Mouse (Mus musculus) layer of hippocampus, adult 6 months (tissue): Measurements from ENCODE around the gene Krt36. TPM values are rescaled to one million over a fixed set of nuclear protein-coding genes. Genes with fewer than 3 reads are reported as not detected.

ENCODE experiments used
- long read RNA-seq, 2 experiments: library from polyadenylated mRNA; unstranded; transcript quantifications; one replicate each; pipeline ENCODE4 v2.0.0; 2019 to 2020
- polyA plus RNA-seq: library from polyadenylated mRNA; unstranded; fragments of <200 nt; fragmentation: Nextera tagmentation; gene quantifications from 2 replicates; pipeline ENCODE4 v1.2.3, GENCODE M21; 2021

Krt36 gene
- not detected in 2 replicates for polyA plus RNA-seq
- long read RNA-seq, experiment 1 = 0 reads
- long read RNA-seq, experiment 2 = 0 reads

DNA sequence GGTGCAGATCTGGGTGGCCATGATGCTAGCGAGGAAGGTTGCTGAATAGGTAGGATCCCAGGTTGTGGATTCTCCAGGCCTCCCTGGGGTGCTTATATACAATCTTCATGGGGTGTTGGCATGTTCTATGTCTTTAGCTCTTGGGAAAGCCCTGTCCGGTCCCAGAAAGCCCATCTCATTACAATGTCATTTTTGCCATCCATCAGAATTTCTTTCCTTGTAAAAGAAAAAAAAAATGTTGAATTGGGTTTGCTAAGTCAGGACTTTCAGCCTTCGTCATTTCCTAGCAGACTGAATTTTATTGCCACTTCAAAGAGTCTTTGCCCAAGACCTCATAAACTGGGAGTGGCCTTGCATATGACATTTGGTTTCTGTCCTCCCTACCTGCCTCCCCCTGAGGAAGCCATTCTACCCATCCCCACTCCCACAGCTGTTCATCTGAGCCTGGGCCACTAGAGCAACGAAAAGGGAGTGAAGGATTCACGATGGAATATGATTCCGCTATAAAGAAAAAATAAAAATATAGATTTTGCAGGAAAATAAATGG lies at the start of gene Krt36:
Gene Krt36 (minus strand): TSS at position 51 of the 547 bp plus-strand sequence.

DNA sequence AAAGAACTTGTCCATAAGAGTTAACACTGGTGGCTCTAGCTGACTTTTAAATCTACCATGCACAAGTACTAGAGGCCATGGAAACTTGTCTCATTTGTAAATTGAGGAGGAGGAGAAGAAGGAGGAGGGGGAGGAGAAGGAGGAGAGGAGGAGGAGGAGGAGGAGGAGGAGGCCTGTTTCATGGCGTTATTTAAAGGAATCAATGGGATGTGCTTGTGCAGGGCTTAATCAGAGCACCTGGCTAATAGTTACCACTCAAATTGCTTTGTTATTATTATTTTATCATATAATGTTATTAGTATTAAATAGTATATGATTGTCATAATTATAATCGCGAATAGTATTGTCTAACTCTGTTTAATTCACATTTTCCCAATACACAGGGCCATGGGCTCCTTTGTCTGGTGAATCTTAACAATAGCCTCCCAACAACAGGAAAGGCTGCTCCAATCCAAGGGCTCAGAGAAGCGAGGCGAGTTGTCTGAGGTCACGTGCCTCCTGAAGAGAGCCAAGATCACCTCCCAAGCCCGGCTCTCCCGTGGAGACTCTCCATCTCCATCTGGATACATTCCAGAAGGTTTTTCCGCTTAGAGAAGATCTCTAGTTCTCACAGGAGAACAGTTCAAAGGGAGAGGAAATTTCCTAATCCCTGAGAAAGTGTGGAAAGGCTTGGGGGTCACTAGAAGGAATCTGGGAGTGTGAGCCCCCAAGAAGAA lies 43.3 kb upstream of the Krt36 start, which contains the start of gene Krt19:
Gene Krt19 (minus strand): TSS at position 51 of the 716 bp plus-strand sequence.

GRCm38 (mm10) chr11:100135731-100136130 lies 30.3 kb upstream of the Krt36 start, which contains the start of gene Krt15:
Gene Krt15, minus strand, starts transcription at chr11:100135928.

GRCm38 (mm10) chr11:100121466-100121865 lies 16.0 kb upstream of the Krt36 start, which contains the start of gene Krt13:
Gene Krt13, minus strand, starts transcription at chr11:100121566.

GRCm38 (mm10) chr11:100096141-100096540 lies 9.3 kb downstream of the Krt36 start, which contains the start of gene Krt35:
Gene Krt35, minus strand, starts transcription at chr11:100096241.

GRCm38 (mm10) chr11:100087861-100088260 lies 17.6 kb downstream of the Krt36 start, which contains the start of gene Krt32:
Gene Krt32, minus strand, starts transcription at chr11:100088226.

Other genes starting within 250 kb of the Krt36 start
- gene Gm11568, start 247.7 kb downstream of the Krt36 start, polyA plus RNA-seq = not detected in 2 replicates
- gene Gm11559, start 241.2 kb downstream of the Krt36 start, polyA plus RNA-seq = not detected in 2 replicates
- gene Krtap9-1, start 232.2 kb downstream of the Krt36 start, polyA plus RNA-seq = not detected in 2 replicates
- not detected in 2 replicates for gene Gm11567, start 226.4 kb downstream of the Krt36 start, polyA plus RNA-seq
- not detected in 2 replicates for gene Krtap31-1, start 197.7 kb downstream of the Krt36 start, polyA plus RNA-seq
- not detected in 2 replicates for gene Gm11565, start 190.9 kb downstream of the Krt36 start, polyA plus RNA-seq
- gene Krtap31-2, start 169.3 kb downstream of the Krt36 start, polyA plus RNA-seq = not detected in 2 replicates
- not detected in 2 replicates for gene Krtap9-5, start 157.2 kb downstream of the Krt36 start, polyA plus RNA-seq
- not detected in 2 replicates for gene Krtap29-1, start 126.6 kb downstream of the Krt36 start, polyA plus RNA-seq
- gene Krtap16-1, start 119.0 kb downstream of the Krt36 start, polyA plus RNA-seq = not detected in 2 replicates
- gene Krtap17-1, start 111.6 kb downstream of the Krt36 start, polyA plus RNA-seq = not detected in 2 replicates
- not detected in 2 replicates for gene Krt33a, start 89.4 kb downstream of the Krt36 start, polyA plus RNA-seq
- not detected in 2 replicates for gene Krt33b, start 75.8 kb downstream of the Krt36 start, polyA plus RNA-seq
- gene Krt34, start 64.1 kb downstream of the Krt36 start, polyA plus RNA-seq = not detected in 2 replicates
- not detected in 2 replicates for gene Krt31, start 55.1 kb downstream of the Krt36 start, polyA plus RNA-seq
- not detected in 2 replicates for gene Krt32, start 17.4 kb downstream of the Krt36 start, polyA plus RNA-seq
- gene Krt35, start 9.4 kb downstream of the Krt36 start, polyA plus RNA-seq = not detected in 2 replicates
- not detected in 2 replicates for gene Krt13, start 15.9 kb upstream of the Krt36 start, polyA plus RNA-seq
- gene Krt15, start 30.3 kb upstream of the Krt36 start, polyA plus RNA-seq = 3.1 and 4.5 TPM in 2 replicates
- gene Krt19, start 43.0 kb upstream of the Krt36 start, polyA plus RNA-seq = 0.36 TPM in 1 of 2 replicates, not detected in the other
- gene Krt9, start 87.6 kb upstream of the Krt36 start, polyA plus RNA-seq = 0.33 and 0.45 TPM in 2 replicates
- gene Krt14, start 101.9 kb upstream of the Krt36 start, polyA plus RNA-seq = 0.13 TPM in 1 of 2 replicates, not detected in the other
- gene Krt16, start 143.3 kb upstream of the Krt36 start, polyA plus RNA-seq = not detected in 2 replicates
- gene Krt17, start 155.4 kb upstream of the Krt36 start, polyA plus RNA-seq = 0.15 and 0.26 TPM in 2 replicates
- gene Krt42, start 164.2 kb upstream of the Krt36 start, polyA plus RNA-seq = 0.13 TPM in 1 of 2 replicates, not detected in the other
- 517 and 668 TPM in 2 replicates for gene Eif1, start 214.3 kb upstream of the Krt36 start, polyA plus RNA-seq
- 0.40 TPM in 1 of 2 replicates, not detected in the other for gene Gast, start 228.8 kb upstream of the Krt36 start, polyA plus RNA-seq